Mouse (Mus musculus) lung, embryonic 14.5 days (tissue): ENCODE measurements around the gene Hacd2. TPM values are rescaled to one million over a fixed set of nuclear protein-coding genes. Genes with fewer than 3 reads are reported as not detected.

Source experiments
- ATAC-seq: fragments of 200-750 bp; cut with Nextera tagmentation; 2 replicates; pipeline ENCODE4 v1.8.0; 2017; ENCODE audit warnings: mild to moderate bottlenecking, moderate TSS enrichment, moderate library complexity; ENCODE audit not compliant: insufficient read depth
- DNase-seq: peaks from one replicate; pipeline ENCODE4 v3.0.0-alpha.2; 2015
- H3K27ac ChIP-seq: fragments of 300-500 bp; sonication (generic); 2 replicates; pipeline ENCODE4 v1.5.1; 2014; ENCODE audit warnings: low read depth, mild to moderate bottlenecking, moderate library complexity
- H3K27me3 ChIP-seq: fragments of 300-500 bp; sonication (generic); 2 replicates; pipeline ENCODE4 v1.6.1; 2014; ENCODE audit warnings: low read length, control low read depth; ENCODE audit not compliant: insufficient read depth
- H3K36me3 ChIP-seq: fragments of 300-500 bp; sonication (generic); 2 replicates; pipeline ENCODE4 v1.6.1; 2014; ENCODE audit warnings: control low read depth; ENCODE audit not compliant: insufficient read depth
- H3K4me1 ChIP-seq: fragments of 300-500 bp; sonication (generic); 2 replicates; pipeline ENCODE4 v1.6.1; 2014; ENCODE audit warnings: antibody characterized with exemption, control low read depth; ENCODE audit not compliant: insufficient read depth
- H3K4me2 ChIP-seq: fragments of 300-500 bp; sonication (generic); 2 replicates; pipeline ENCODE4 v1.6.1; 2014; ENCODE audit warnings: mild to moderate bottlenecking
- H3K4me3 ChIP-seq: fragments of 300-500 bp; sonication (generic); 2 replicates; pipeline ENCODE4 v1.5.1; 2014; ENCODE audit warnings: low read depth, low read length
- H3K9ac ChIP-seq: fragments of 300-500 bp; sonication (generic); 2 replicates; pipeline ENCODE4 v1.6.1; 2014
- H3K9me3 ChIP-seq: fragments of 300-500 bp; sonication (generic); 2 replicates; pipeline ENCODE4 v1.6.1; 2016; ENCODE audit warnings: low read depth, low read length, control low read depth
- CTCF ChIP-seq: IDR thresholded peaks from 2 replicates; pipeline ENCODE4 v1.5.1; 2016; ENCODE audit warnings: antibody characterized with exemption, low read depth
- WGBS: fragments of 180-500 bp; shearing (Covaris S2); extraction: QIAGEN DNeasy Blood & Tissue Kit; methylation state at CpG from one replicate; pipeline ENCODE4 v1.1.7; 2014; 5-methylcytosine and 5-hydroxymethylcytosine counted together
- polyA plus RNA-seq: library from polyadenylated mRNA; unstranded; fragments of >200 nt; fragmentation: Nextera tagmentation; extraction: Ambion mirVana; gene quantifications from 2 replicates; pipeline ENCODE4 v1.2.1, GENCODE M21; 2014

Gene Hacd2
- polyA plus RNA-seq, 1 experiment from 2014 or later, result 50.8 TPM

- Histone ChIP-seq H3K4me3 (no peak overlapping the region), H3K9me3 (no peaks in the 10 kb centered on the region), H3K4me2 (no peak overlapping the region), H3K4me1 (no peaks in the 10 kb centered on the region), H3K9ac (no peak overlapping the region), H3K27ac (no peak overlapping the region), H3K27me3 (no peaks in the 10 kb centered on the region), H3K36me3 (peaks cover 35% of the 10 kb centered on the region)
- no peak for TF ChIP-seq CTCF
- 82% methylated on average over 12 of the region's 12 CpGs for WGBS
- ATAC-seq (no peak), DNase-seq (no peak)
These were observed 79.7 kb downstream of the Hacd2 start for GRCm38 (mm10) chr16:35101751-35102420.

- no peaks in the 10 kb centered on the region for H3K4me1 ChIP-seq
- TF ChIP-seq CTCF, result no peak
- no peaks in the 10 kb centered on the region for H3K9me3 ChIP-seq
- no peak overlapping the region for H3K4me3 ChIP-seq
- 45% methylated on average over 7 of the region's 7 CpGs for WGBS
- DNase-seq (no peak), ATAC-seq (no peak)
- H3K36me3 ChIP-seq, result peaks cover 42% of the 10 kb centered on the region
- no peaks in the 10 kb centered on the region for H3K27me3 ChIP-seq
- no peak overlapping the region for H3K27ac ChIP-seq
- no peak overlapping the region for H3K4me2 ChIP-seq
- H3K9ac ChIP-seq, result no peak overlapping the region
These were observed 80.8 kb downstream of the Hacd2 start for GRCm38 (mm10) chr16:35102866-35103620.

GRCm38 (mm10) chr16:35107985-35108384, 85.8 kb downstream of the Hacd2 start:
- H3K27me3 ChIP-seq, result no peaks in the 10 kb centered on the region
- no peak overlapping the region for H3K4me2 ChIP-seq
- no peak overlapping the region for H3K27ac ChIP-seq
- no peaks in the 10 kb centered on the region for H3K9me3 ChIP-seq
- DNase-seq (no peak), ATAC-seq (no peak)
- peaks cover 8% of the 10 kb centered on the region for H3K4me1 ChIP-seq
- peaks cover 28% of the 10 kb centered on the region for H3K36me3 ChIP-seq
- no peak for TF ChIP-seq CTCF
- H3K4me3 ChIP-seq, result no peak overlapping the region
- WGBS, result 84% methylated on average over 6 of the region's 6 CpGs
- no peak overlapping the region for H3K9ac ChIP-seq

GRCm38 (mm10) chr16:35109156-35109555, 86.9 kb downstream of the Hacd2 start:
- Histone ChIP-seq H3K4me1 (peaks cover 8% of the 10 kb centered on the region), H3K9me3 (no peaks in the 10 kb centered on the region), H3K4me2 (0 out of 2 replicates have a peak overlapping the region, but pooled peaks have one; percentile 28), H3K4me3 (no peak overlapping the region), H3K36me3 (peaks cover 19% of the 10 kb centered on the region), H3K27me3 (no peaks in the 10 kb centered on the region), H3K27ac (peak overlapping the region; percentile 79), H3K9ac (no peak overlapping the region)
- TF ChIP-seq CTCF, result no peak
- ATAC-seq (peak; percentile 40), DNase-seq (peak; percentile 93)
- 15% methylated on average over 8 of the region's 8 CpGs for WGBS

GRCm38 (mm10) chr16:35109656-35110291, 87.5 kb downstream of the Hacd2 start:
- Histone ChIP-seq H3K9me3 (no peaks in the 10 kb centered on the region), H3K9ac (no peak overlapping the region), H3K27ac (peak overlapping the region; percentile 79), H3K4me3 (no peak overlapping the region), H3K4me1 (peaks cover 8% of the 10 kb centered on the region), H3K4me2 (0 out of 2 replicates have a peak overlapping the region, but pooled peaks have one; percentile 28), H3K36me3 (peaks cover 13% of the 10 kb centered on the region), H3K27me3 (no peaks in the 10 kb centered on the region)
- no peak for TF ChIP-seq CTCF
- peak; percentile 62 for DNase-seq
- ATAC-seq, result peak; percentile 22; the same call in 1 of the 2 replicates
- WGBS, result 41% methylated on average over 7 of the region's 7 CpGs

GRCm38 (mm10) chr16:35110410-35111142, 88.3 kb downstream of the Hacd2 start:
- H3K4me1 ChIP-seq, result peaks cover 8% of the 10 kb centered on the region
- peak; percentile 99 for TF ChIP-seq CTCF

More at GRCm38 (mm10) chr16:35110410-35111142, 88.3 kb downstream of the Hacd2 start:
- Histone ChIP-seq H3K27me3 (no peaks in the 10 kb centered on the region), H3K36me3 (peaks cover 13% of the 10 kb centered on the region), H3K4me2 (no peak overlapping the region), H3K27ac (peak overlapping the region; percentile 50; the same call in 1 of the 2 replicates), H3K9ac (no peak overlapping the region; the same call in 1 of the 2 replicates), H3K9me3 (no peaks in the 10 kb centered on the region), H3K4me3 (no peak overlapping the region)
- ATAC-seq (peak; percentile 89), DNase-seq (peak; percentile 98)
- 31% methylated on average over 10 of the region's 10 CpGs for WGBS
